Mouse (Mus musculus) pancreas, adult 10 weeks (tissue): ENCODE measurements around the gene Syt11. TPM values are rescaled to one million over a fixed set of nuclear protein-coding genes. Genes with fewer than 3 reads are reported as not detected.

ENCODE experiments used
- polyA plus RNA-seq: library from polyadenylated mRNA; stranded (reverse); fragments of 350-450 nt; fragmentation: Illumina TruSeq; extraction: RNeasy Lipid Tissue Mini Kit (QIAGEN cat#74804); gene quantifications from one replicate; pipeline ENCODE4 v1.2.3, GENCODE M21; 2015; ENCODE audit warnings: low read depth, low replicate concordance; ENCODE audit not compliant: insufficient read depth

Syt11 gene
- polyA plus RNA-seq, result 3.0 TPM

DNA sequence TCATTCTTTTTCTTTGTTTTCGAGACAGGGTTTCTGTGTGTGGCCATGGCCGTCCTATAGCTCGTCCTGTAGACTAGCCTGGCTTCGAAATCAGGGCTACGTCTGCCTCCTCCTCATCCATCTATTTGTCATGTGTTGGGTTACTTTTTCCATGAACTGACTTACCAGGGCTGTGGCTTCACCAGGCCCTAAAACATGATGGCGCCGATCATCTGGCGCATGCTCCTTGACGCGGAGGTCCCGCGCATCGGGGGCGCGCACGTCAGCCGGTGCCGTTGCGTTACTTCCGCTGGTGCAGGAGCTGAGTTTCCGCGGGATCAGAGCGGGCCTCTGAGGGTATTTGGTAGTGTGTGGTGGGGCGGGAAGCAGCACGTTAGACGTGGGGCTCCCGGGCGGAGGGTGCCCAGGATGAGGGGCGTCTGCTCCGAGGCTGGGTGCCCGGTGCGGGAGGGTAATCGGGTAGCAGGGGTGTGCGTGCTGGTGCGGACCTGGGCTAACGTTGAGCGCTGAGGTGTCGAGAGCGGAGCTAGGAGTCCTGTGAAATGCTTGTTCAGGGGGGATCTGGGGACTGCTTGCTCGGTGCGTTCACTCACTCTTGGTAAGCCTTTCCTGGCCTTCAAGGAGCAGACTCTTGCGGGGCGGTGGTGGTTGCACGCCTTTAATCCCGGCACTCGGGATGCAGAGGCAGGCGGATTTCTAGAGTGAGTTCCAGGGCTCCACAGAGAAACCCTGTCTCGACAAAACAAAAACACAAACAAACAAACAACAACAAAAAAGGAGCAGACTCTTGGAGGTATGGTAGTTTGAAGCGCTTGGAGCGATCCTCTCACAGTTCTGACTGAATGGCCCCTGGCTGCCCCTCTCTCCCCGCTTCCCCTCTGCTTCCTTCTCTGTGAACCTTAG is at the start of gene Syt11:
Syt11 (minus strand) TSS at position 226 of the 903 bp plus-strand sequence.

DNA sequence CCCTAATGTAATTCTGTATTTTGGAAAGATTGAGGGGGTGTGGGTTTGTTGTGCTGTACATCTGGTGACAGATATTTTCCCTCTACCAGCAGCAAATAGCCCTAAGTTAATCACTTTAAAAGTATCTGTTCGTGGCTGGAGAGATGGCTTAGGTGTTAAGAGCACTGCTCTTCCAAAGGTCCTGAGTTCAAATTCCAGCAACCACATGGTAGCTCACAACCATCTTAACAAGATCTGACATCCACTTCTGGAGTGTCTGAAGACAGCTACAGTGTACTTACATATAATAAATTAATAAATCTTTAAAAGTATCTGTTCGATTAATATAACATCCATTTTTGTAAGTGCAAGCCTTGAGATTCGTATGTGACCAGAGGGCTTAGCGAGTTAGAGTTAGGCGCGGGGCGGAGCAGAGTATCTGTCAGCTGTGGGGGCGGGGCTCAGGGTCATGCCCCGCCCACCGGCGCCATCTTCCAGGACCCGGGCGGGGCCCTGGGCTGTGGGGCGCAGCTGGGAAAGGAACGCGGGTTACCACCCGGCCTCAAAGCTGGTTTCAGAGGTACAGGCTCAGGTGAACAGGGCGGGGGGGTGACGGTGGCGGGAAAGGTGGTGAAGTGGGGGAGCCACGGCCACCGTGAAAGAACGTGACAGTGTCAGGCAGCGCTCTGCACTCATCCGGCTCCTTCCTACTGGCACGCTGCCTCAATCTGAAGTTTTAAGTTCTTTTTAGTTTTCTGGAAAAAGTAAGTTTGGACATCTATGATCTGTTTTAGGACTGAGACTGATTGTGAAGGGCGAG is 58.4 kb downstream of the Syt11 start, which contains the start of gene Rit1:
Rit1 (plus strand) TSS at position 440 of the 799 bp plus-strand sequence.

Other genes with a start within 250 kb of the Syt11 start
- gene Mex3a, start 242.8 kb downstream of the Syt11 start, polyA plus RNA-seq, result 0.13 TPM
- gene Rab25, start 226.9 kb downstream of the Syt11 start, polyA plus RNA-seq, result 9.4 TPM
- 43.4 TPM for gene Lamtor2, start 222.1 kb downstream of the Syt11 start, polyA plus RNA-seq
- gene Ubqln4, start 221.4 kb downstream of the Syt11 start, polyA plus RNA-seq, result 17.2 TPM
- gene Ssr2, start 199.3 kb downstream of the Syt11 start, polyA plus RNA-seq, result 80.4 TPM
- 23.6 TPM for gene Arhgef2, start 169.2 kb downstream of the Syt11 start, polyA plus RNA-seq
- not detected for gene Rxfp4, start 122.0 kb downstream of the Syt11 start, polyA plus RNA-seq
- 16.3 TPM for gene Khdc4, start 89.4 kb downstream of the Syt11 start, polyA plus RNA-seq
- 10.9 TPM for gene Rit1, start 58.3 kb downstream of the Syt11 start, polyA plus RNA-seq
- 7.9 TPM for gene Gon4l, start 60.1 kb upstream of the Syt11 start, polyA plus RNA-seq
- 4.3 TPM for gene Msto1, start 138.8 kb upstream of the Syt11 start, polyA plus RNA-seq
- 5.7 TPM for gene Ash1l, start 175.5 kb upstream of the Syt11 start, polyA plus RNA-seq
- 30.1 TPM for gene Dap3, start 176.0 kb upstream of the Syt11 start, polyA plus RNA-seq